Mouse (Mus musculus): ENCODE data around the gene Il21r.

The Il21r gene

GRCm38 (mm10) chr7:125603185-125603631 lies at the start of gene Il21r:
Gene Il21r (plus strand): TSS chr7:125603429.
- no peak for DNase-seq

GRCm38 (mm10) chr7:125553653-125554428 lies 49.4 kb upstream of the Il21r start:
- no peak for DNase-seq

GRCm38 (mm10) chr7:125554456-125555114 lies 48.6 kb upstream of the Il21r start:
- DNase-seq = no peak

GRCm38 (mm10) chr7:125555351-125555872 lies 47.8 kb upstream of the Il21r start:
- DNase-seq = no peak

- DNase-seq = no peak
Measured at GRCm38 (mm10) chr7:125556096-125556495, 47.1 kb upstream of the Il21r start.

- no peak for DNase-seq
Measured at GRCm38 (mm10) chr7:125556865-125557264, 46.4 kb upstream of the Il21r start.

- no peak for DNase-seq
Measured at GRCm38 (mm10) chr7:125558401-125558945, 44.8 kb upstream of the Il21r start.

- DNase-seq = no peak
Measured at GRCm38 (mm10) chr7:125558997-125559396, 44.2 kb upstream of the Il21r start.

GRCm38 (mm10) chr7:125559537-125559936 lies 43.7 kb upstream of the Il21r start:
- DNase-seq = no peak

GRCm38 (mm10) chr7:125560146-125560785 lies 43.0 kb upstream of the Il21r start:
- peak in 1 of 2 experiments; percentile 20 for DNase-seq

GRCm38 (mm10) chr7:125561085-125561690 lies 42.0 kb upstream of the Il21r start:
- no peak for DNase-seq

GRCm38 (mm10) chr7:125562413-125562812 lies 40.8 kb upstream of the Il21r start:
- no peak for DNase-seq

GRCm38 (mm10) chr7:125563093-125563492 lies 40.1 kb upstream of the Il21r start:
- no peak for DNase-seq

- no peak for DNase-seq
Measured at GRCm38 (mm10) chr7:125564316-125565024, 38.8 kb upstream of the Il21r start.

GRCm38 (mm10) chr7:125565516-125566285 lies 37.5 kb upstream of the Il21r start:
- DNase-seq = no peak

GRCm38 (mm10) chr7:125566420-125566819 lies 36.8 kb upstream of the Il21r start:
- no peak for DNase-seq

GRCm38 (mm10) chr7:125568888-125569287 lies 34.3 kb upstream of the Il21r start:
- no peak for DNase-seq

GRCm38 (mm10) chr7:125571891-125572290 lies 31.3 kb upstream of the Il21r start:
- DNase-seq = no peak

- no peak for DNase-seq
Measured at GRCm38 (mm10) chr7:125572737-125573136, 30.5 kb upstream of the Il21r start.

- DNase-seq = no peak
Measured at GRCm38 (mm10) chr7:125573849-125574248, 29.4 kb upstream of the Il21r start.

GRCm38 (mm10) chr7:125574832-125575231 lies 28.4 kb upstream of the Il21r start:
- DNase-seq = no peak

Measured in cerebellum, adult 18-20 months (tissue).